Mouse (Mus musculus) adrenal gland, postnatal 36 days (tissue): ENCODE measurements around the gene Pgap2. TPM values are rescaled to one million over a fixed set of nuclear protein-coding genes. Genes with fewer than 3 reads are reported as not detected.

Experiments
- DNase-seq, 2 experiments: peaks; one replicate each; pipeline ENCODE4 v3.0.0; 2021; ENCODE audit warnings: mixed read lengths in 1 of 2
- long read RNA-seq, 2 experiments: library from polyadenylated mRNA; stranded (forward); transcript quantifications; one replicate each; pipeline ENCODE4 v2.0.0; 2021; ENCODE audit warnings: borderline sequencing depth in 2 of 2
- total RNA-seq, 2 experiments: library from RNA; stranded (reverse); gene quantifications; 2 replicates each; pipeline ENCODE4 v1.2.3; 2021

Pgap2 gene
- total RNA-seq, result 100 to 1,000 TPM in 1 of 2 experiments, 10 to 100 TPM in 1; 64.1 to 103 TPM
- long read RNA-seq, experiment 1, transcript Pgap2-225 (7 exons, 2,034 nt), result minor isoform, 11 of 68 reads
- long read RNA-seq, experiment 1, transcript Pgap2-201 (7 exons, 1,201 nt), result major isoform, 20 of 68 reads
- long read RNA-seq, experiment 1, partial matches to known transcripts, result 6 of 68 reads
- long read RNA-seq, experiment 1, other reads (novel, unspliced or antisense), result 28 of 68 reads
- long read RNA-seq, experiment 2, partial matches to known transcripts, result 4 of 17 reads
- long read RNA-seq, experiment 2, other reads (novel, unspliced or antisense), result 8 of 17 reads

GRCm38 (mm10) chr7:102209756-102210721 is at the start of gene Pgap2, which contains the start of gene Nup98:
Gene Pgap2, plus strand, starts transcription at chr7:102210208.
Gene Nup98, minus strand, starts transcription at chr7:102210176.
- DNase-seq, result peak; percentile 99

GRCm38 (mm10) chr7:102170300-102170699 is 39.7 kb upstream of the Pgap2 start:
- no peak for DNase-seq

- no peak for DNase-seq
These were observed 26.2 kb upstream of the Pgap2 start for GRCm38 (mm10) chr7:102183849-102184248.

- no peak for DNase-seq
These were observed 17.7 kb upstream of the Pgap2 start for GRCm38 (mm10) chr7:102192356-102192755.

DNA sequence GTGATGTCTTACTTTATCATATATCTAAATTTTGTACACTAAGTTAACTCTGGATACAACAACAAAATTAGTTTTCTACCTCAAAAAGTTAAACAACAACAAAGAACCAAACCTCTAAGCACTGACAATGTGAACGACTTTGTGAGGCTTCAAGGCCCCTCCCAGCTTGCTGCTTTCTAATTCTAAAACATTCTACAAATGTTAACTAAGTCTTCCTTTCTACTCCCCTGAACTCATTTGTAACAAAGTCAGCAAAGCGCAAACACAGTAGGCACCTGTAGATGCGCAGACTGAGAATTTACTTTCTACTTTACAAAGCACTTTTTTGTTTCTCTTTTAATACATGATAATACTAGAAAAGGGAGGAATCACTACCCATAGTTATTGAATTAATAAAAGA is 9.4 kb upstream of the Pgap2 start:
- DNase-seq, result no peak

DNA sequence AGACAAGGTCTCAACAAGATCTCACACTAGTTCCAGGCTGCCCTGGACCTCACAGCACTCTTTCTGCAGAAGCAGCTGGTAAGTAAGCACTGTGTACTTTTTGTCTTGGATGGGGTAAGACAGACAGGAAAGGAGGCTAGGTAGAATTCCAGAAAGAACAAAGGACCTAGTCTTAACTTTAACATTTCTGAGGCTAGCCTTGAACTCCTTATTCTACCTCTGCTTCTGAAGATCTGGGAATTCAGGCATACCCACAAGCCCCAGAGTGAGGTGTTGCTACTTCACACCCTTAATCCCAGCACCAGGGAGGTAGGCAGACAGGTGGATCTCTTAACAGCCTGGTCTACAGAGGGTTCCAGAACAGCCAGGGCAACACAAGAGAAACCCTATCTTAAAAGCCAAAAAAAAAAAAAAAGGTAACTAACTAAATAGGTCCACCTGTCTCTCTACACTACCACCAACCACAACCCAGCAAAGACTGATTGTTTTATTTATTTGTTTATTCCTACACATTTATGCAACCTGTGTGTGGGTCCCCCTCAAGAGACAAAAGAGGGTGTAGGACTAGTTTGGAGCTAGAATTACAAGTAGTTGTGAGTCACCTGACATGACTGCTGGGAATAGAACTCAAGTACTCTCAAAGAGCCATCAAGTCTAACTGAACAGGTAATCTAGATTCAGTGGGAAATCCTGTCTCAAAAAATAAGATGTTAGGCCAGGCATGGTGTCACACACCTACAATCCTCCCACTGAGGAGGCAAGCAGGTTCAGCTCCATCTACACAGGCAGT is 8.8 kb upstream of the Pgap2 start:
- DNase-seq, result no peak

- DNase-seq, result no peak
These were observed 5.6 kb upstream of the Pgap2 start for GRCm38 (mm10) chr7:102204296-102204857.

DNA sequence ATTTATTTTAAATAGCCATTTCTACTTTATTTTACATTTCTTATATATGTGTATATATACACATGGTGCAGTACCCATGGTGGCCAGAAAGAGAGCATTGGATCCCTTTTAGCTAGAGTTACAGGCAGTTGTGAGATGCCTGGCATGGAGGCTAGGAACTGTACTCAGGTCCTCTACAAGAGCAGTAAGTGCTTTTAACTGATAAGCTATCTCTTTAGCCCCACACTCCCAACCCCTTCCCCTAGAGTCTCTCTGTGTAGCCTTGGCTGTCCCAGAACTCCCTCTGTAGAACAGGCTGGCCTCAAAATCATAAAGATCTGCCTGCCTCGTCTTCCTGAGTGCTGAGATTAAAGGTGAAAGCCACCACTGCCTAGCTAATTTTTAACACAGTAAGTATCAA is 4.4 kb upstream of the Pgap2 start:
- no peak for DNase-seq

DNA sequence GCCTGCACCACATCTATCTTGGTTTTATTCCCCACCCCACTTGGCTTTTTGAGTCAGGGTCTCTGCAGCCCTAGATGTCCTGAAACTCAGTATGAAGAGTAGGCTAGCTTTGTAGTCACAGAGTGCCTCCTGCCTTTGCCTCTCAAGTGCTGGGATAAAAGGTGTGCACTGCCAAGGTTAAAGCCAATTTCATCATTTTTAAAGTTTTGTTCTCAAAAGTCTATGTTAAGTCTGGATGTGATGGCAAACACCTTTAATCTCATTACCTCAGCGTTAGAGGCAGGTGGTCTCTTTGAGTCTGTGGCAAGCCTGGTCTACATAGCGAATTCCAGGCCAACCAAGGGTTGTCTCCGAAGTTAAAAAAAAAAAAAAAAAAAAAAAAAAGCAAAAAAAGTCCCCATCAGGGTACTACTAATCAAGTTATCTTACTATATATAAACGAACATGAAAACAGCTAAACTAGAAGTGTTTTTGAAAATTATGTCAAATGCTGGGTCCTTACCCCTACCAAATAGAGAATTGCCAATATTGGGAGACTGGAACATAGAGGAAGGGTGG is 1.1 kb upstream of the Pgap2 start:
- DNase-seq, result no peak

- no peak for DNase-seq
These were observed 1.1 kb downstream of the Pgap2 start for GRCm38 (mm10) chr7:102211071-102211470.

DNA sequence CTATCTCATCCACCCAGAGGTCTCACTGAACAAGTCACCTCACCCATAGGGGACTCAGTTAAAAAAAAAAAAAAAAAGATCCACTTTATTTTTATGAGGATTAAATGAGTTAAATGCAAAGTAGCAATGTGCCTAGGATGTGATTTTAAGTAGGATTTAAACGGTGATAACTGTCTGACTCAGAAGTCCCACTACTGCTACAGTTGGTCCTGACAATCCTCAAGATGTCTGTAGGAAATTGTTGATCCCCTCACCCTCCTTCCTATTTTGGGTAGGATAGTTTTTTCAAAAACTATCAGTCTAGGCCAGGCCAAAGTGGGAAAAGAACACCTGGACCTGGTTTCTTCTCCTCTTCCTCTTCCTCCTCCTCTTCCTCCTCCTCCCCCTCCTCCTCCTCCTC is 11.9 kb downstream of the Pgap2 start:
- no peak for DNase-seq

DNA sequence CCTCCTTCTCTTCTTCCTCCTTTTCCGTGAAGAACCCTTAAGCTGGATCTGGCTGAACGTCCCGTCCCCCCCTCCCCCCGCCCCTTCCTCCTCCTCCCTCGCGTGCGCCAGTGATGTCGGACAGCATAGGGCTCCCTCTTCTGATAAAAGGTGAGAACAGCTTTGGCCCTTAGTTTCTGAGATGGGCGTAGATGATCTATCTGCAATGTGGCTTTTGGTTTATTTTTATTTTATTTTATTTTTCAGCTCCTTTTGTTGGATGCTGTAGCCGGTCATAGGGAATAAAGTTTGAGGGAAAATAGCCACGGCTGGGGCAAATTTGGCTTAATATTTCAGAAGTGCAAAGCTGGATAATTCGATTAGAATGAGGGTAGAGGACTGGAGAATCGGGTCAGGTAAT is 12.3 kb downstream of the Pgap2 start:
- peak; percentile 49 to 63 for DNase-seq

- peak; percentile 85 to 90 for DNase-seq
These were observed 13.0 kb downstream of the Pgap2 start for GRCm38 (mm10) chr7:102222830-102223556.

DNA sequence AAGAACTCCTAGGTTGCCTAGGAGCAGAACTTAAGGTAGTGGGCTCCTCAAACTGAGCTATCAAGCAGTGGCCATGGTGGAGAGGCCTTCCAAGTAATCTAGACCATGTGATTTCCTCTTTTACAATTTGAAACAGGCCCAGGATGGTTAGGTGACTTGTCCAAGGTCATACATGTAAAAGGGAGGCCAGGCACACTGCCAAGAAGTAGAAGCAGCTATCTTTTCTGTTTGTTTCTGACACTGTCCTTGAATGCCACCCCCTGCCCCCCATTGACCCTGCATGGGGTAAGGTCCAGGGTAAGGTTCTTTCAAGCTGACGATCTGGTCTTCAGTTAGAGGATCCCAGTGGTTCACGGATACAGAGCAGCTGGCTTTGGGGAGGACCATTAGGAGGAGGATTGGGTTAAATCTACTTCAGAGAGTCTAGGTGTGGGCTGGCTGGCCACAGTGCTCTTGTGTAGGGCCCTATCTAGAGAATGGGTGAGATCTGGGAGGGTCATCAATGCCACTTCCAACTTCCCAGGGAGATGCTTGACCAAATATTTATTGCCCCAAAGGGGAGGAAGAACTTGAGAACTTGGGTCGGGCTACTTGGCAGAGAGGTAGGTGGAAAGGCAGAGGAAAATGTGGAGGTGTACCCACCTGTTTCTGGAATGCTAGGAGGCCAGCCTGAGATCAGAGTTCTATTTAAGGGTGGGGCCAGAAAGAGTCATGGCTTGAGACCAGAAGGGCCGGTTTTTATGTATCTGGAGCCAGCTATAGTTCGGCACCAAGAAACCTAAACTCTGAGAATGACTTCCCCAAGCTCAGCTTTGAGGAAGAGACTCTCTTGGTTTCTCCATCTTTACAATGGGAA is 14.1 kb downstream of the Pgap2 start:
- DNase-seq, result peak; percentile 66 to 74

DNA sequence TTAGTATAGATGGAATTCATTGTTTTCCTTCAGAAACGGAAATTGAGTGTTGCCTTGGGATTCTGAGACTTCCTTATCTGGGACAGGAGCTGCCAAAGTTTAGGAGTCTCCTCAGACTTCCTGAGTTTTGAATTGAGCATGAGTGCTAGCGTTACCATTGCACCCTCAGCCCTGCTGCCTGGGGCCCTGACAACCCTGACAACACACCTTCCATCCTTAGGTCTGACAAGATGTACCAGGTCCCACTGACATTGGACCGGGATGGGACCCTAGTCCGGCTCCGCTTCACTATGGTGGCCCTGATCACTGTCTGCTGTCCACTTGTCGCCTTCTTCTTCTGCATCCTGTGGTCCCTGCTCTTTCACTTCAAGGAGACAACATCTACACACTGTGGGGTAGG is 16.0 kb downstream of the Pgap2 start:
- no peak for DNase-seq

- no peak for DNase-seq
These were observed 18.2 kb downstream of the Pgap2 start for GRCm38 (mm10) chr7:102228049-102228670.

DNA sequence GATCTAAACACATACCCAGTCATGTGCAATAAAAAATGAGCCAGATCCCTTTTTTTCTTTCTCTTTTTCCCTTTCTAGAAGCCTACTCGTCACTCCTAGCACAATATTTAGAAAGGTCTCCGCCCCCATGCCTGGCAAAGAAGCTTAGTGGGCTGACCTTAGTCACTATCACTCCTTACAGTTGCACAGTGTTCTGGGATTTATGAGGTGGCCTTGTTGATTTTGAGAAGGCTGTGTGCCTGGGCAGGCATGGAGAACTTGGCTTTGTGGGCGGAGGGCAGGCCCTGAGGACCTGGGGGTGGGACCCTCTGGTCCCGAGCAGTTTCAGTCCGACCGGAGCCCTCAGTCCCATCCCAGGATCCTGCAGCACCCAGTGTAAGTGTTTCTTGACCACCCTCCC is 19.8 kb downstream of the Pgap2 start:
- peak; percentile 63 to 77 for DNase-seq

- DNase-seq, result no peak
These were observed 23.1 kb downstream of the Pgap2 start for GRCm38 (mm10) chr7:102233059-102233458.

DNA sequence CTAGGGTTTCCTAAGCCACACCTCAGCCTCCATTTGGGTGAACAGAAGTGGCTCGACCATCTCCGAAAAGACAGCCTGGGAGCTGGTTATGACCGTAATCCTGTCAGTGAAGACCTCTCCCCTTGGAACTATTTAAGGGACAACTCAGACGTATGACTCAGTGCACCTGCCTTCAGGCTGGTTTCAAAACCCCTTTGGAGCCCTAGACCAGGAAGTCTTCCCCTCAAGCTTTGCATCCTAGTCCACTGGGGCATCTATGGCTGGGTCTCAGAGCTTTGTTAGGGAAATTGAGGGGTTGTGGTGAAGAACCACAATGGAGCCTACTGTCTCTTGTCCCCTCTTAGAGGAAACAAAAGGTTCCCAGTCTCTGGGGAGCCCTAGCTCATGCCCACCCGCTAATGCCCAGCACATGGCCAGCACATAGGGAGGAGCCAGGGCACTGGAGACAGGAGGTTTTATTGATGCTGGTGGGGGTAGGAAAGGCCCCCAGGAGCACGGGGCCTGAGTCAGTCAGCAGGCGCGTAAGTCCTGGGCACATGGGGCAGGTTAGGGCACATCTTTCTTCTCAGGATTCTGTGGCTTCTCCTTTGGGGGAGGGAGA is 28.8 kb downstream of the Pgap2 start:
- DNase-seq, result no peak
